Comparison of ENCODE assay signal across 9 mouse cellular contexts in genomic region chrX:103533306-103533705, GRCm38 (mm10).
DNase-seq lines count a peak whose midpoint lies in the region; ATAC-seq and TF ChIP-seq lines count a peak whose summit lies in the region.
"Had no signal": no experiment of that assay in that cellular context is flagged by ENCODE, and none has a peak within 500 bp of the region (broad histone marks: within the 10 kb centered on the region; RNA-seq: fewer than 3 reads in every experiment).

No protein-coding gene starts in this region.

- H3K27me3 ChIP-seq in intestine, embryonic 14.5 days (replicated peaks; ENCODE audit: control insufficient read depth, insufficient read depth, low read length): no peaks in the 10 kb centered on the region
- H3K27me3 ChIP-seq in intestine, postnatal 0 days (replicated peaks; ENCODE audit: control insufficient read depth, insufficient read depth, low read length): no peaks in the 10 kb centered on the region
- no peaks in the 10 kb centered on the region for H3K27me3 ChIP-seq in hindbrain, embryonic 13.5 days
- no peaks in the 10 kb centered on the region for H3K27me3 ChIP-seq in midbrain, embryonic 11.5 days (ENCODE audit: control insufficient read depth, insufficient read depth, low read length)
- H3K27me3 ChIP-seq in stomach, postnatal 0 days (ENCODE audit: control insufficient read depth, insufficient read depth, low read length): no peaks in the 10 kb centered on the region

- no peak overlapping the region for H3K4me2 ChIP-seq in intestine, embryonic 14.5 days (ENCODE audit: low read length)
- H3K4me2 ChIP-seq in intestine, postnatal 0 days (replicated peaks; ENCODE audit: low read depth): no peak overlapping the region
- peak overlapping the region; percentile 34 for H3K4me2 ChIP-seq in hindbrain, embryonic 13.5 days
- peak overlapping the region; percentile 30 for H3K4me2 ChIP-seq in midbrain, embryonic 11.5 days
- no peak overlapping the region for H3K4me2 ChIP-seq in stomach, postnatal 0 days (replicated peaks; ENCODE audit: low read depth)

- no peak overlapping the region for H3K9ac ChIP-seq in intestine, embryonic 14.5 days (ENCODE audit: low read length)
- no peak overlapping the region for H3K9ac ChIP-seq in intestine, postnatal 0 days (ENCODE audit: low read depth, low read length)
- peak overlapping the region; percentile 43 for H3K9ac ChIP-seq in hindbrain, embryonic 13.5 days
- H3K9ac ChIP-seq in midbrain, embryonic 11.5 days (ENCODE audit: low read length): peak overlapping the region; percentile 63
- H3K9ac ChIP-seq in stomach, postnatal 0 days (ENCODE audit: low read length): no peak overlapping the region

- TF ChIP-seq CTCF in intestine, postnatal 0 days (IDR thresholded peaks at IDR 0.05; ENCODE audit: low read depth): no peak
- TF ChIP-seq CTCF in stomach, postnatal 0 days (IDR thresholded peaks at IDR 0.05; ENCODE audit: low read depth): no peak

- 21% methylated on average over 11 of the region's 11 CpGs for WGBS in intestine, embryonic 14.5 days
- 41% methylated on average over 11 of the region's 11 CpGs for WGBS in intestine, postnatal 0 days
- WGBS in hindbrain, embryonic 13.5 days: under 1% methylated on average over 11 of the region's 11 CpGs
- 0% methylated on average over 11 of the region's 11 CpGs for WGBS in midbrain, embryonic 11.5 days
- 22% methylated on average over 11 of the region's 11 CpGs for WGBS in stomach, postnatal 0 days

- peak; percentile 55 for DNase-seq in intestine, embryonic 14.5 days (ENCODE audit: low spot score)
- peak; percentile 57 for DNase-seq in embryo, embryonic 9.5 days (ENCODE audit: extremely low spot score)
- peak; percentile 93 for DNase-seq in midbrain, embryonic 11.5 days (ENCODE audit: low spot score, missing footprints)
- peak; percentile 21 for DNase-seq in stomach, postnatal 0 days (ENCODE audit: low spot score)
- DNase-seq in cerebellum, adult 9-10 months: no peak
- DNase-seq in lung, adult 18-20 months: no peak

- no peaks in the 10 kb centered on the region for H3K36me3 ChIP-seq in intestine, embryonic 14.5 days (ENCODE audit: control insufficient read depth, insufficient read depth, low read length)
- H3K36me3 ChIP-seq in intestine, postnatal 0 days (ENCODE audit: control insufficient read depth, insufficient read depth): no peaks in the 10 kb centered on the region
- no peaks in the 10 kb centered on the region for H3K36me3 ChIP-seq in hindbrain, embryonic 13.5 days
- H3K36me3 ChIP-seq in midbrain, embryonic 11.5 days (ENCODE audit: control insufficient read depth, insufficient read depth, low read length): no peaks in the 10 kb centered on the region
- no peaks in the 10 kb centered on the region for H3K36me3 ChIP-seq in stomach, postnatal 0 days (ENCODE audit: control insufficient read depth, insufficient read depth, low read length)

- 0 out of 2 replicates have a peak, but pooled peaks cover 6% of the 10 kb centered on the region for H3K4me1 ChIP-seq in intestine, embryonic 14.5 days (replicated peaks; ENCODE audit: control insufficient read depth, insufficient read depth, low read length)
- no peaks in the 10 kb centered on the region for H3K4me1 ChIP-seq in intestine, postnatal 0 days (replicated peaks; ENCODE audit: control insufficient read depth, insufficient read depth, low read length)
- peaks cover 17% of the 10 kb centered on the region for H3K4me1 ChIP-seq in hindbrain, embryonic 13.5 days (replicated peaks)
- peaks cover 9% of the 10 kb centered on the region for H3K4me1 ChIP-seq in midbrain, embryonic 11.5 days (ENCODE audit: control insufficient read depth, insufficient read depth, low read length)
- no peaks in the 10 kb centered on the region for H3K4me1 ChIP-seq in stomach, postnatal 0 days (replicated peaks; ENCODE audit: control insufficient read depth, insufficient read depth)

- H3K9me3 ChIP-seq in intestine, embryonic 14.5 days (ENCODE audit: control insufficient read depth, low read length): no peaks in the 10 kb centered on the region
- no peaks in the 10 kb centered on the region for H3K9me3 ChIP-seq in intestine, postnatal 0 days (ENCODE audit: control insufficient read depth)
- H3K9me3 ChIP-seq in hindbrain, embryonic 13.5 days: no peaks in the 10 kb centered on the region
- no peaks in the 10 kb centered on the region for H3K9me3 ChIP-seq in midbrain, embryonic 11.5 days (ENCODE audit: control insufficient read depth, low read length)
- no peaks in the 10 kb centered on the region for H3K9me3 ChIP-seq in stomach, postnatal 0 days (ENCODE audit: control insufficient read depth, low read length)

- H3K27ac ChIP-seq in intestine, embryonic 14.5 days (ENCODE audit: low read depth): 0 out of 2 replicates have a peak overlapping the region, but pooled peaks have one; percentile 1
- no peak overlapping the region for H3K27ac ChIP-seq in intestine, postnatal 0 days (ENCODE audit: low read depth, low read length)
- peak overlapping the region; percentile 91 for H3K27ac ChIP-seq in hindbrain, embryonic 13.5 days
- H3K27ac ChIP-seq in midbrain, embryonic 11.5 days (ENCODE audit: low read depth, low read length): peak overlapping the region; percentile 96
- H3K27ac ChIP-seq in stomach, postnatal 0 days (replicated peaks): peak overlapping the region; percentile 70

- no peak for ATAC-seq in intestine, embryonic 14.5 days (replicated peaks; ENCODE audit: low FRiP score, low TSS enrichment, low read depth)
- no peak for ATAC-seq in intestine, postnatal 0 days
- ATAC-seq in hindbrain, embryonic 13.5 days (ENCODE audit: low FRiP score): peak; percentile 73; the same call in 1 of the 2 replicates
- ATAC-seq in midbrain, embryonic 11.5 days (ENCODE audit: low FRiP score): peak; percentile 71
- ATAC-seq in stomach, postnatal 0 days (ENCODE audit: low FRiP score, low TSS enrichment): no peak

- H3K4me3 ChIP-seq in intestine, embryonic 14.5 days (ENCODE audit: low read depth, low read length): no peak overlapping the region
- H3K4me3 ChIP-seq in intestine, postnatal 0 days (ENCODE audit: low read depth, low read length): no peak overlapping the region
- H3K4me3 ChIP-seq in hindbrain, embryonic 13.5 days: no peak overlapping the region
- peak overlapping the region; percentile 9; the same call in 1 of the 2 replicates for H3K4me3 ChIP-seq in midbrain, embryonic 11.5 days (ENCODE audit: low read depth, low read length)
- no peak overlapping the region for H3K4me3 ChIP-seq in stomach, postnatal 0 days (ENCODE audit: low read depth, low read length)
- H3K4me3 ChIP-seq: erythroblast, embryonic 14.5 days had no signal

- TF ChIP-seq EP300 in stomach, postnatal 0 days (optimal IDR thresholded peaks at IDR 0.05): no peak

Comparison
In these comparisons a context has a peak if more than half of its experiments do, and no peak if none do; other contexts are left out.
1. ATAC-seq: peak in hindbrain, embryonic 13.5 days (single experiment) and midbrain, embryonic 11.5 days (single experiment); none in intestine, embryonic 14.5 days (single experiment), intestine, postnatal 0 days (single experiment) and stomach, postnatal 0 days (single experiment).
2. DNase-seq: peak in intestine, embryonic 14.5 days (single experiment), embryo, embryonic 9.5 days (single experiment), midbrain, embryonic 11.5 days (single experiment) and stomach, postnatal 0 days (single experiment); none in cerebellum, adult 9-10 months (single experiment) and lung, adult 18-20 months (0 of 2).
3. H3K4me2 ChIP-seq: peak in hindbrain, embryonic 13.5 days (single experiment) and midbrain, embryonic 11.5 days (single experiment); none in intestine, embryonic 14.5 days (single experiment), intestine, postnatal 0 days (single experiment) and stomach, postnatal 0 days (single experiment).
4. H3K9ac ChIP-seq: peak in hindbrain, embryonic 13.5 days (single experiment) and midbrain, embryonic 11.5 days (single experiment); none in intestine, embryonic 14.5 days (single experiment), intestine, postnatal 0 days (single experiment) and stomach, postnatal 0 days (single experiment).